Mouse (Mus musculus) midbrain, embryonic 12.5 days (tissue): ENCODE data around the gene Rab3a. TPM values are rescaled to one million over a fixed set of nuclear protein-coding genes. Genes with fewer than 3 reads are reported as not detected.
A peak's percentile ranks its signal among the peaks of the same experiment; 100 is the strongest.

ENCODE experiments used
- ATAC-seq: fragments of 200-750 bp; cut with Nextera tagmentation; 2 replicates; pipeline ENCODE4 v1.8.0; 2017; ENCODE audit warnings: low read depth, moderate TSS enrichment, moderate library complexity; ENCODE audit not compliant: low FRiP score
- H3K27ac ChIP-seq: fragments of 300-500 bp; sonication (generic); replicated peaks from 2 replicates; pipeline ENCODE4 v1.5.1; 2016; ENCODE audit warnings: mild to moderate bottlenecking
- H3K27me3 ChIP-seq: fragments of 300-500 bp; sonication (generic); 2 replicates; pipeline ENCODE4 v1.6.1; 2016; ENCODE audit warnings: mild to moderate bottlenecking
- H3K36me3 ChIP-seq: fragments of 300-500 bp; sonication (generic); 2 replicates; pipeline ENCODE4 v1.6.1; 2016
- H3K4me1 ChIP-seq: fragments of 300-500 bp; sonication (generic); 2 replicates; pipeline ENCODE4 v1.6.1; 2016
- H3K4me2 ChIP-seq: fragments of 300-500 bp; sonication (generic); replicated peaks from 2 replicates; pipeline ENCODE4 v1.6.1; 2016; ENCODE audit warnings: mild to moderate bottlenecking, moderate library complexity
- H3K4me3 ChIP-seq: fragments of 300-500 bp; sonication (generic); 2 replicates; pipeline ENCODE4 v1.5.1; 2016; ENCODE audit warnings: mild to moderate bottlenecking
- H3K9ac ChIP-seq: fragments of 300-500 bp; sonication (generic); replicated peaks from 2 replicates; pipeline ENCODE4 v1.6.1; 2016; ENCODE audit warnings: mild to moderate bottlenecking, moderate library complexity
- H3K9me3 ChIP-seq: fragments of 300-500 bp; sonication (generic); 2 replicates; pipeline ENCODE4 v1.6.1; 2016; ENCODE audit warnings: mild to moderate bottlenecking
- WGBS: fragments of 180-500 bp; shearing (Covaris S2); methylation state at CpG from one replicate; pipeline ENCODE4 v1.1.7; 2016; 5-methylcytosine and 5-hydroxymethylcytosine counted together
- polyA plus RNA-seq: library from polyadenylated mRNA; unstranded; fragments of >200 nt; fragmentation: Nextera tagmentation; extraction: Ambion mirVana; gene quantifications from 2 replicates; pipeline ENCODE4 v1.2.1, GENCODE M21; 2016

The Rab3a gene
- polyA plus RNA-seq, 1 experiment from 2014 or later, result 98.9 TPM

GRCm38 (mm10) chr8:70721601-70722000 is 32.9 kb upstream of the Rab3a start:
- H3K4me2 ChIP-seq, result no peak overlapping the region
- H3K27me3 ChIP-seq, result peaks cover 24% of the 10 kb centered on the region
- WGBS, result 85% methylated on average over 8 of the region's 8 CpGs
- 0 out of 2 replicates have a peak, but pooled peaks cover 3% of the 10 kb centered on the region for H3K4me1 ChIP-seq
- 0 out of 2 replicates have a peak overlapping the region, but pooled peaks have one; percentile 6 for H3K9ac ChIP-seq
- H3K27ac ChIP-seq, result no peak overlapping the region
- no peak for ATAC-seq
- H3K4me3 ChIP-seq, result no peak overlapping the region
- no peaks in the 10 kb centered on the region for H3K36me3 ChIP-seq
- no peaks in the 10 kb centered on the region for H3K9me3 ChIP-seq

GRCm38 (mm10) chr8:70723486-70724210 is 30.8 kb upstream of the Rab3a start, which contains the start of gene Pde4c:
Gene Pde4c (plus strand): TSS chr8:70723720.
- no peaks in the 10 kb centered on the region for H3K9me3 ChIP-seq
- no peak within 1 kb of the TSS for H3K4me2 ChIP-seq
- no peaks in the 10 kb centered on the region for H3K4me1 ChIP-seq
- H3K27me3 ChIP-seq, result peaks cover 28% of the 10 kb centered on the region
- H3K9ac ChIP-seq, result no peak within 1 kb of the TSS
- 70% methylated on average over 7 of the region's 7 CpGs for WGBS
- H3K4me3 ChIP-seq, result no peak within 1 kb of the TSS
- no peak for ATAC-seq
- H3K36me3 ChIP-seq, result no peaks in the 10 kb centered on the region
- no peak within 1 kb of the TSS for H3K27ac ChIP-seq

- H3K27me3 ChIP-seq, result peaks cover 33% of the 10 kb centered on the region
- H3K4me2 ChIP-seq, result no peak overlapping the region
- H3K27ac ChIP-seq, result no peak overlapping the region
- H3K9ac ChIP-seq, result no peak overlapping the region
- 82% methylated on average over 12 of the region's 12 CpGs for WGBS
- H3K4me3 ChIP-seq, result no peak overlapping the region
- no peaks in the 10 kb centered on the region for H3K9me3 ChIP-seq
- no peaks in the 10 kb centered on the region for H3K4me1 ChIP-seq
- no peak for ATAC-seq
- H3K36me3 ChIP-seq, result no peaks in the 10 kb centered on the region
These were observed 30.3 kb upstream of the Rab3a start for GRCm38 (mm10) chr8:70724216-70724615.

GRCm38 (mm10) chr8:70725792-70726447 is 28.6 kb upstream of the Rab3a start:
- Histone ChIP-seq H3K4me1 (peaks cover 5% of the 10 kb centered on the region; the same call in 1 of the 2 replicates), H3K27ac (no peak overlapping the region), H3K27me3 (peaks cover 45% of the 10 kb centered on the region), H3K9me3 (no peaks in the 10 kb centered on the region), H3K4me3 (no peak overlapping the region), H3K36me3 (no peaks in the 10 kb centered on the region), H3K9ac (no peak overlapping the region), H3K4me2 (no peak overlapping the region)
- WGBS, result 30% methylated on average over 14 of the region's 14 CpGs
- ATAC-seq, result no peak

GRCm38 (mm10) chr8:70726721-70727120 is 27.8 kb upstream of the Rab3a start:
- 42% methylated on average over 11 of the region's 11 CpGs for WGBS
- Histone ChIP-seq H3K9ac (no peak overlapping the region), H3K4me3 (no peak overlapping the region), H3K4me1 (peaks cover 5% of the 10 kb centered on the region; the same call in 1 of the 2 replicates), H3K36me3 (no peaks in the 10 kb centered on the region), H3K9me3 (no peaks in the 10 kb centered on the region), H3K4me2 (no peak overlapping the region), H3K27me3 (peaks cover 53% of the 10 kb centered on the region), H3K27ac (no peak overlapping the region)
- ATAC-seq, result no peak

- no peaks in the 10 kb centered on the region for H3K36me3 ChIP-seq
- no peak overlapping the region for H3K27ac ChIP-seq
- peak overlapping the region; percentile 23 for H3K4me3 ChIP-seq
- H3K9me3 ChIP-seq, result no peaks in the 10 kb centered on the region
- peaks cover 5% of the 10 kb centered on the region; the same call in 1 of the 2 replicates for H3K4me1 ChIP-seq
- no peak overlapping the region for H3K9ac ChIP-seq
- no peak for ATAC-seq
- WGBS, result 4% methylated on average over 34 of the region's 34 CpGs
- H3K27me3 ChIP-seq, result peaks cover 67% of the 10 kb centered on the region
- peak overlapping the region; percentile 42 for H3K4me2 ChIP-seq
These were observed 24.5 kb upstream of the Rab3a start for GRCm38 (mm10) chr8:70729808-70730475.

GRCm38 (mm10) chr8:70730956-70731355 is 23.5 kb upstream of the Rab3a start:
- Histone ChIP-seq H3K4me2 (no peak overlapping the region), H3K4me3 (no peak overlapping the region), H3K27me3 (peaks cover 65% of the 10 kb centered on the region), H3K9ac (no peak overlapping the region), H3K4me1 (peaks cover 5% of the 10 kb centered on the region; the same call in 1 of the 2 replicates), H3K9me3 (no peaks in the 10 kb centered on the region), H3K27ac (no peak overlapping the region), H3K36me3 (no peaks in the 10 kb centered on the region)
- no peak for ATAC-seq
- WGBS, result 79% methylated on average over 4 of the region's 4 CpGs

GRCm38 (mm10) chr8:70737705-70738104 is 16.8 kb upstream of the Rab3a start:
- no peak overlapping the region for H3K27ac ChIP-seq
- H3K9ac ChIP-seq, result no peak overlapping the region
- no peak overlapping the region for H3K4me2 ChIP-seq
- no peak overlapping the region for H3K4me3 ChIP-seq
- no peaks in the 10 kb centered on the region for H3K36me3 ChIP-seq
- H3K4me1 ChIP-seq, result 0 out of 2 replicates have a peak, but pooled peaks cover 5% of the 10 kb centered on the region
- H3K27me3 ChIP-seq, result peaks cover 37% of the 10 kb centered on the region
- WGBS, result 70% methylated on average over 5 of the region's 5 CpGs
- H3K9me3 ChIP-seq, result no peaks in the 10 kb centered on the region
- ATAC-seq, result no peak

- Histone ChIP-seq H3K27ac (no peak overlapping the region), H3K4me3 (no peak overlapping the region), H3K9ac (no peak overlapping the region), H3K27me3 (peaks cover 37% of the 10 kb centered on the region), H3K4me1 (peaks cover 9% of the 10 kb centered on the region; the same call in 1 of the 2 replicates), H3K9me3 (no peaks in the 10 kb centered on the region), H3K4me2 (no peak overlapping the region), H3K36me3 (no peaks in the 10 kb centered on the region)
- 70% methylated on average over 3 of the region's 3 CpGs for WGBS
- no peak for ATAC-seq
These were observed 16.3 kb upstream of the Rab3a start for GRCm38 (mm10) chr8:70738211-70738610.

GRCm38 (mm10) chr8:70741661-70742060 is 12.8 kb upstream of the Rab3a start:
- peaks cover 21% of the 10 kb centered on the region for H3K4me1 ChIP-seq
- no peak overlapping the region for H3K9ac ChIP-seq
- no peaks in the 10 kb centered on the region for H3K9me3 ChIP-seq
- no peak overlapping the region for H3K4me2 ChIP-seq
- H3K27ac ChIP-seq, result no peak overlapping the region
- 69% methylated on average over 5 of the region's 5 CpGs for WGBS
- no peak overlapping the region for H3K4me3 ChIP-seq
- no peak for ATAC-seq
- H3K27me3 ChIP-seq, result peaks cover 71% of the 10 kb centered on the region
- H3K36me3 ChIP-seq, result no peaks in the 10 kb centered on the region

- WGBS, result 78% methylated on average over 11 of the region's 11 CpGs
- H3K27ac ChIP-seq, result no peak overlapping the region
- no peak for ATAC-seq
- no peak overlapping the region for H3K4me3 ChIP-seq
- H3K27me3 ChIP-seq, result peaks cover 76% of the 10 kb centered on the region
- H3K4me2 ChIP-seq, result no peak overlapping the region
- no peaks in the 10 kb centered on the region for H3K36me3 ChIP-seq
- no peak overlapping the region for H3K9ac ChIP-seq
- H3K4me1 ChIP-seq, result peaks cover 21% of the 10 kb centered on the region
- no peaks in the 10 kb centered on the region for H3K9me3 ChIP-seq
These were observed 12.3 kb upstream of the Rab3a start for GRCm38 (mm10) chr8:70742176-70742575.
